Mouse (Mus musculus) ZHBTc4 (cell line): ENCODE data around the gene Trim44.

Experiments
- DNase-seq: peaks from one replicate; pipeline ENCODE4 v3.0.0-alpha.2; 2011; ENCODE audit warnings: low read depth, low spot score

Gene Trim44

GRCm38 (mm10) chr2:102407363-102408184, at the start of gene Trim44:
TSS of gene Trim44 (minus strand) at chr2:102407828.
- DNase-seq: peak; percentile 21

- no peak for DNase-seq
Measured at GRCm38 (mm10) chr2:102455126-102455525, 47.5 kb upstream of the Trim44 start.

GRCm38 (mm10) chr2:102453447-102453846, 45.8 kb upstream of the Trim44 start:
- DNase-seq: peak; percentile 24

- peak; percentile 78 for DNase-seq
Measured at GRCm38 (mm10) chr2:102451671-102452549, 44.3 kb upstream of the Trim44 start, which contains the start of gene Fjx1. TSS of gene Fjx1 (minus strand) at chr2:102452499.

GRCm38 (mm10) chr2:102450761-102451670, 43.4 kb upstream of the Trim44 start:
- DNase-seq: peak; percentile 75

- DNase-seq: peak; percentile 67
Measured at GRCm38 (mm10) chr2:102450248-102450760, 42.7 kb upstream of the Trim44 start.

- DNase-seq: peak; percentile 40
Measured at GRCm38 (mm10) chr2:102449630-102450247, 42.1 kb upstream of the Trim44 start.

- DNase-seq: no peak
Measured at GRCm38 (mm10) chr2:102449056-102449455, 41.4 kb upstream of the Trim44 start.

- DNase-seq: no peak
Measured at GRCm38 (mm10) chr2:102447831-102448230, 40.2 kb upstream of the Trim44 start.

- no peak for DNase-seq
Measured at GRCm38 (mm10) chr2:102446851-102447250, 39.2 kb upstream of the Trim44 start.

GRCm38 (mm10) chr2:102437357-102438030, 29.9 kb upstream of the Trim44 start:
- no peak for DNase-seq

GRCm38 (mm10) chr2:102433879-102434278, 26.3 kb upstream of the Trim44 start:
- DNase-seq: no peak

GRCm38 (mm10) chr2:102431084-102431483, 23.5 kb upstream of the Trim44 start:
- DNase-seq: no peak

GRCm38 (mm10) chr2:102427974-102428373, 20.3 kb upstream of the Trim44 start:
- DNase-seq: no peak

- DNase-seq: no peak
Measured at GRCm38 (mm10) chr2:102426434-102426833, 18.8 kb upstream of the Trim44 start.

- DNase-seq: no peak
Measured at GRCm38 (mm10) chr2:102416149-102416743, 8.6 kb upstream of the Trim44 start.

GRCm38 (mm10) chr2:102412738-102413137, 5.1 kb upstream of the Trim44 start:
- no peak for DNase-seq

GRCm38 (mm10) chr2:102410615-102411014, 3.0 kb upstream of the Trim44 start:
- DNase-seq: no peak

GRCm38 (mm10) chr2:102409741-102410140, 2.1 kb upstream of the Trim44 start:
- no peak for DNase-seq
